Mouse (Mus musculus): ENCODE results near the gene Adora2b. TPM values are rescaled to one million over a fixed set of nuclear protein-coding genes. Genes with fewer than 3 reads are reported as not detected.

The Adora2b gene
- polyA plus RNA-seq, 1 experiment = 8.3 TPM

DNA sequence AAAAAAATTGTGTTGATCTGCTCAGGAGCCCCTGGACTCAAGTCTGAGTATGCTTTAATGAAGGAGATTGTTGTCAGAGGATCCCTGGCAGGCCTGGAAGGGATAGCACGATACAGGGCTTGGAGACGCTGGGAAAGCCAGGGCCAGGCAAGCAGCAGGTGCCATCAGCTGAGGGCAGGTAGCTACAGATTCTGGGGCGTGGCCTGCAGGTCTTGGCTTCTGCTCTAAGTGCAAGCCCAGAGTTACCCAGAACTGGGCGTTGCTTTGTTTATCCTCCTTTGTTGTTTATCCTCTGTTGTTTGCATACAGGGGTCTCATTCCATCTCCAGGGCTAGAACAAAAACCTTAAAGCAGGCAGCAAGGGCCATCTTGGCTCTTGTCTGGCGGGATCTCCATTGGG is 4.6 kb downstream of the Adora2b start:
- TF ChIP-seq POLR2A (IDR thresholded peaks at IDR 0.05; ENCODE audit: extremely low read depth, insufficient read depth, low read length) (no peak), CTCF (IDR thresholded peaks at IDR 0.05; ENCODE audit: extremely low read depth, insufficient read depth, low read length) (no peak)
- Histone ChIP-seq H3K27ac (ENCODE audit: insufficient read depth, low read length) (no peak overlapping the region), H3K4me1 (ENCODE audit: control insufficient read depth, insufficient read depth, low read length) (no peaks in the 10 kb centered on the region), H3K4me3 (ENCODE audit: insufficient read depth, low read length) (no peak overlapping the region)

DNA sequence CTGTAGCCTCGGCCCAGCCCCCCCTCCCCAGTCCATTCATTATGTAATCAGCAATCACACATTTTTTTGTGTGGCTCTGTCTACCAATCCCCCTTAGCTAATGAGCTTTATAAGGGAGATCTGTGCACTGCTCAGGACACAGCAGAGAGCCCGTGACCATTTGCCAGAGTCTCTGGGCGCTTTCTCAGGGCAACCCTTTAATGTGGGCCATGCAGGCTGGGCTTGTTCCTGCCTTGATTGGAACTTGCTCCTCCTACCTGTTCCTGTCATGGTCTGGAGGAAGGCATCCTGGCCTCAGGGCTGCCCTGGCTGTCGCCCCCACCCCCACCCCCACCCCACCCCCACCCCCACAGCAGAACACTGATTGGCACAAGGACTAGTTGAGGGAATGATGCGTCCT is 10.4 kb downstream of the Adora2b start:
- TF ChIP-seq POLR2A (IDR thresholded peaks at IDR 0.05; ENCODE audit: extremely low read depth, insufficient read depth, low read length) (no peak), CTCF (IDR thresholded peaks at IDR 0.05; ENCODE audit: extremely low read depth, insufficient read depth, low read length) (no peak)
- no peaks in the 10 kb centered on the region for H3K4me1 ChIP-seq (ENCODE audit: control insufficient read depth, insufficient read depth, low read length)
- no peak overlapping the region for H3K27ac ChIP-seq (ENCODE audit: insufficient read depth, low read length)
- H3K4me3 ChIP-seq (ENCODE audit: insufficient read depth, low read length) = no peak overlapping the region

DNA sequence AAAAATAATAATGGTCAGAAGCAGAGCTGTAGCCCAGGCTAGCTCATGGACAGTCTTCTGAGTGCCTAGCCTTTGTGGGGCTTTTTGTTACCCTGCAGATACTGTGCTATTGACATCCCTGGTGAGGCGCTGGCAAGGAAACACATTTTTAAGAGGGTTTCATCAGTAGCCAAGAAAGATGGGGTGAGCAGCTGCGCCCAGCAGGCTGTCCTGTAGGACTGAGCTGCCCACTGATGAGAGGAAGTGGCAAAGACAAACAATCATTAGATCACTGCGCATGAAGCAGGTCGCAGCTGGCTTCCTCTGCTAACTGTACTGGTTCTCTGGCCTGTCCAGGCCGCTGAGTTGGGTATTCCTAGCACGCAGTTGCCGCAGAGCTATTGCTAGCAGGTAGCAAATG is 14.8 kb downstream of the Adora2b start:
- no peak overlapping the region for H3K27ac ChIP-seq (ENCODE audit: insufficient read depth, low read length)
- TF ChIP-seq POLR2A (IDR thresholded peaks at IDR 0.05; ENCODE audit: extremely low read depth, insufficient read depth, low read length) (no peak), CTCF (IDR thresholded peaks at IDR 0.05; ENCODE audit: extremely low read depth, insufficient read depth, low read length) (no peak)
- H3K4me1 ChIP-seq (ENCODE audit: control insufficient read depth, insufficient read depth, low read length) = no peaks in the 10 kb centered on the region
- no peak overlapping the region for H3K4me3 ChIP-seq (ENCODE audit: insufficient read depth, low read length)

DNA sequence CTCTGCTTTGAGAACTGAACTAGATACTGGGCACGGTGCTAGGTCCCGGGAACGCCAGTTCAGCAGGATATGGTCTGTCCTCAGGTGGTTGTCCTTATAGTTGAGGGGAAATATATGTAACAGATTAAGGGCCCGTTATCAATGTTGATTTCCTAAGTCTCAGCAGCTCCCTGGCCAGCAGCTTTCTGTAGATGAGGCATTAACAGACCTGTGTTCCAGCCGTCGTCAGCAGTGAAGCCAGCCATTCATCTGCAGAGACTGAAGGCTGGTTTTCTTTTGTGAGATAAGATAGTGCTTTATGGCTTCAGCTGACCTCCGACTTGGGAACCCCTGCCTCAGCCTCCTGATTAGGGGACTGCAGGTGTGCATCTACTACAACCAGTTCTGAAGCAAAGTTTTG is 15.2 kb downstream of the Adora2b start:
- Histone ChIP-seq H3K4me3 (ENCODE audit: insufficient read depth, low read length) (no peak overlapping the region), H3K27ac (ENCODE audit: insufficient read depth, low read length) (no peak overlapping the region), H3K4me1 (ENCODE audit: control insufficient read depth, insufficient read depth, low read length) (no peaks in the 10 kb centered on the region)
- TF ChIP-seq POLR2A (IDR thresholded peaks at IDR 0.05; ENCODE audit: extremely low read depth, insufficient read depth, low read length) = no peak
- no peak for TF ChIP-seq CTCF (IDR thresholded peaks at IDR 0.05; ENCODE audit: extremely low read depth, insufficient read depth, low read length)

DNA sequence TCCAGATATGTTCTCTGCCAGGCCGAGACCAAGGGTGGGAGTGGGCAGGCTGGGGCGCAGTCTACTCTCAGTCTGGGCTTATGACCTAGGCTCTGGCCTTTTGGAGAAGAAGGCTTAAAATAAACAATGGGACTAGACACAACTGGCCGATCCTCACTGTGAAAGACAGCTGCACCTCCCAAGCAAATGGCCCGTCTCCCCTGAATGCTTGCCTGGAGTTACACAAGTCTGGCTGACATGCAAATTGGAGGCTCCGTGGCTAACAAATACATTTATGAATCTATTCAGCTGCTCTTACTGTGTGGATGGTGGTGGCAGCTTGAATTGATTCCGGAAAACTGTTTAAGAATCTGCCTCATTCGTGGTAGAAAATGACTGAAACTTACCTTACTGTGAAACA is 16.9 kb downstream of the Adora2b start:
- Histone ChIP-seq H3K4me1 (ENCODE audit: control insufficient read depth, insufficient read depth, low read length) (no peaks in the 10 kb centered on the region; the same call in 1 of the 2 replicates), H3K27ac (ENCODE audit: insufficient read depth, low read length) (no peak overlapping the region), H3K4me3 (ENCODE audit: insufficient read depth, low read length) (no peak overlapping the region)
- no peak for TF ChIP-seq CTCF (IDR thresholded peaks at IDR 0.05; ENCODE audit: extremely low read depth, insufficient read depth, low read length)
- no peak for TF ChIP-seq POLR2A (IDR thresholded peaks at IDR 0.05; ENCODE audit: extremely low read depth, insufficient read depth, low read length)

DNA sequence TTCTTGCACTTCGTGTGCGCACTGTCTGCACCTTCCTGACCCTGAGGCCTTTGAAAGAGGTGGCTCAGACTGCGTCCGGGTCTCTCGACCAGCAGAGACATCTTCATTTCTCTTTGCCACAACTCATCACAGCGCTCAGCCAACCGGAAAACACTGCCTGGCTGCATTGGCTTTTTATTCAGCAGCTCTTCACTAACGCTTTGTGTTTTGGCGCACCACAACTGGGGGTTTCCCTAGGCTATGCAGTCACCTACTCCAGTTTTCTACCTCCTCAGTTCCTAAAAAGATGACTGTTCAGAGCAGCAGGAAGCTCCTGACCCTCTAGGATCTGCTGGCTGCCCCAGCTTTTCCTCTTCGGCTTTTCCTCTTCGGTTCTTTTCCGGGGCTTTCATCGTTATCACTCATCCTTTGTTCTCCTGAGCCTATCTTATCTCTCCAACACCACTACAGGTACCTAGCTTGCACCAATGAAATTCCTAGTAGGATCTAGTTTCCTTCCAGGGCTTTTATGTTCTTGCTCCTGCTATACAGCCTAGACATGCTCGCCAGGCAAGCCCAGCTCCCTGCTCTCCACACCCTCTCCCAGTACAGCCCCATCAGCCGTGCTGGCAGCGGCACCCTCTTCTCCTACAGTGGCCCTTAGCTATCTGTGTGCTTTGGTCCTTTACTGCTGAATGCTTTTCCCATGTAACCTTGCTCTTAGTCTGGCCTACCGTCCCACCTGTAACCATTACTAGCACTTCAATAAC is 17.9 kb downstream of the Adora2b start:
- Histone ChIP-seq H3K27ac (ENCODE audit: insufficient read depth, low read length) (no peak overlapping the region), H3K4me3 (ENCODE audit: insufficient read depth, low read length) (no peak overlapping the region), H3K4me1 (ENCODE audit: control insufficient read depth, insufficient read depth, low read length) (no peaks in the 10 kb centered on the region; the same call in 1 of the 2 replicates)
- TF ChIP-seq CTCF (IDR thresholded peaks at IDR 0.05; ENCODE audit: extremely low read depth, insufficient read depth, low read length) = no peak
- no peak for TF ChIP-seq POLR2A (IDR thresholded peaks at IDR 0.05; ENCODE audit: extremely low read depth, insufficient read depth, low read length)

DNA sequence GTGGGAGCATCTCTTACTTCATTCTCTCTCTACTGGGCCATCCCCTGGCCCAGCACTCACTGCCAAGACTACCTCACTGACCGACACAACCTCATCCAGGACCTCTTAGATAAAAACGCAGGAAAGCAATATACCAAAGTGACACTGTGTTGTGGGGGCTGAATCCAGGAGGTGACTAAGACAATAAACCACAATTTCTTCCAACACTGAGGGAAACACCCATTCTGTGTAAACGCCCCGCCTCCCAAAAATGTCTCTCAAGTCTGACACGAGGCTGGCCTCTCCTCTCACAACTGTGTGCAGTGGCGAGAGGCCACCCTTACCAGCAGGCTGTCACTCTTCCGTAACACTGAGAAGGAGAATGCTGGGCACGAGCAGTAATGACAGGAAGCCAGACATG is 19.6 kb downstream of the Adora2b start:
- H3K4me1 ChIP-seq (ENCODE audit: control insufficient read depth, insufficient read depth, low read length) = no peaks in the 10 kb centered on the region; the same call in 1 of the 2 replicates
- TF ChIP-seq CTCF (IDR thresholded peaks at IDR 0.05; ENCODE audit: extremely low read depth, insufficient read depth, low read length) (no peak), POLR2A (IDR thresholded peaks at IDR 0.05; ENCODE audit: extremely low read depth, insufficient read depth, low read length) (no peak)
- H3K27ac ChIP-seq (ENCODE audit: insufficient read depth, low read length) = no peak overlapping the region
- H3K4me3 ChIP-seq (ENCODE audit: insufficient read depth, low read length) = no peak overlapping the region

DNA sequence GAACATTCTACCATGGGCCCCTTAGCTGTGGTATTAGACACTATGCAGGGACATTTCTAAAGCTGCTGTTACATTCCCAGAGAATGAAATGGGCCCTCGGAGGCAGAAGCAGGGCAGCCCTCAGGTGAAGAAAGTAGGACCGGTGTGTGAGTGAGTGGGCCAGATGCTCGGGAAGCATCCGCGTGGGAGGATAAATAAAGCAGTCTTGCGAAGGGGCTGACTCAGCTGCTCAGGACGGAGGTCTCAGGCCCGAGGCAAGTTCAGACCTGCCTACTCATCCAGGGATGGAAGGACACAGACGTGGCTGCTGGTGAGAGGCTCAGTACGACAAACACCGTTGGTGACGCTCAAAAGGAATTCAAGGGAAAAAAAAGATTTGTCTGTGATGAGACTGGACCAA is 20.3 kb downstream of the Adora2b start:
- TF ChIP-seq CTCF (IDR thresholded peaks at IDR 0.05; ENCODE audit: extremely low read depth, insufficient read depth, low read length) (no peak), POLR2A (IDR thresholded peaks at IDR 0.05; ENCODE audit: extremely low read depth, insufficient read depth, low read length) (no peak)
- H3K4me3 ChIP-seq (ENCODE audit: insufficient read depth, low read length) = no peak overlapping the region
- no peak overlapping the region for H3K27ac ChIP-seq (ENCODE audit: insufficient read depth, low read length)
- H3K4me1 ChIP-seq (ENCODE audit: control insufficient read depth, insufficient read depth, low read length) = no peaks in the 10 kb centered on the region; the same call in 1 of the 2 replicates

DNA sequence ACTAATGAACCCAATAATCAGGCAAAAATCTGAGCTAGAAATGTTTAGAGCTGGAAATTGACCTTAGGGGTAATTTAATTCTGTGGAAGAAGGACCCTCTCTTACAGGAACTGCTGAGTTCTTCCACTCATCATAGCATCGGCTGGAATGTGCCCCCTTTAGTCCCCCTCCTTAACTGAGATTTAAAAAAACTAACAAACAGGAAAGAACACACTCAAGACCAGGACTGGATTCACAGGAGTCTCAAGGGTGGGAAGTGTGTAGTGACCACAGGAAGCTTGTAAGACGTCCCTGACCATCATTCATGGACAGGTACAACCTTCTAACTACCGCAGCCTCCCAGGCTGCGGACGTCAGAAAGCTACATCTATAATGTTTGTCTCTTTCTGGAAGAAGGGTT is 22.1 kb downstream of the Adora2b start:
- TF ChIP-seq POLR2A (IDR thresholded peaks at IDR 0.05; ENCODE audit: extremely low read depth, insufficient read depth, low read length) = no peak
- no peak for TF ChIP-seq CTCF (IDR thresholded peaks at IDR 0.05; ENCODE audit: extremely low read depth, insufficient read depth, low read length)
- no peak overlapping the region for H3K27ac ChIP-seq (ENCODE audit: insufficient read depth, low read length)
- no peak overlapping the region for H3K4me3 ChIP-seq (ENCODE audit: insufficient read depth, low read length)
- H3K4me1 ChIP-seq (ENCODE audit: control insufficient read depth, insufficient read depth, low read length) = no peaks in the 10 kb centered on the region; the same call in 1 of the 2 replicates

DNA sequence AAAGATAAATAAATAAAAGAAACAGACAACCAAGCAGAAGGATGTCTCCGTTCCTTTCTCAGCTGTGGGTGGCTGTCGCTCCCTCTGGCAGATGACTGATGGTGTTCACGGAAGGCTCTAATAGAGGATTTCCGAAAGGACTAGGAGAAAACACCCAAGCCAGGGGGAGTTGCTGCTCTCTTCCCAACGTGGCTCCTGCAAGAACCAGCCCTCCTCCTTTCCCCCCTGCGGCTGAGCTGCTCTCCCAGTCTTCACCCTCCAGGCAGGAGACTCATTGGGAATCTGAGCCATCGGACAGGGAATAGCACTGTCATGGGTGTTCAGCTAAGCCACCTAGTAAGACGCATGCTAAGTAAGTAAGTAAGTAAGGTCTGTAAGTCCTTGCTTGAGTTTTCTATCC is 28.3 kb downstream of the Adora2b start:
- no peak for TF ChIP-seq POLR2A (IDR thresholded peaks at IDR 0.05; ENCODE audit: extremely low read depth, insufficient read depth, low read length)
- no peak for TF ChIP-seq CTCF (IDR thresholded peaks at IDR 0.05; ENCODE audit: extremely low read depth, insufficient read depth, low read length)
- no peaks in the 10 kb centered on the region for H3K4me1 ChIP-seq (ENCODE audit: control insufficient read depth, insufficient read depth, low read length)
- H3K27ac ChIP-seq (ENCODE audit: insufficient read depth, low read length) = no peak overlapping the region
- no peak overlapping the region for H3K4me3 ChIP-seq (ENCODE audit: insufficient read depth, low read length)

Data from cortical plate, adult 2 months (tissue).